Mouse (Mus musculus) heart, adult 2 months (tissue): ENCODE measurements around the gene Fkbp3. TPM values are rescaled to one million over a fixed set of nuclear protein-coding genes. Genes with fewer than 3 reads are reported as not detected.
A peak's percentile ranks its signal among the peaks of the same experiment; 100 is the strongest.

Source experiments
- DNase-seq, 2 experiments: peaks; one replicate each; pipeline ENCODE4 v3.0.0; 2021
- H3K27ac ChIP-seq: fragments of 200-600 bp; 2 replicates; pipeline ENCODE4 v1.8.1; 2022
- H3K27me3 ChIP-seq: fragments of 200-500 bp; 2 replicates; pipeline ENCODE4 v1.6.1; 2012; ENCODE audit warnings: mild to moderate bottlenecking, low read length, inconsistent platforms, mixed read lengths; ENCODE audit not compliant: control insufficient read depth, insufficient read depth
- H3K36me3 ChIP-seq: fragments of 200-500 bp; 2 replicates; pipeline ENCODE4 v1.6.1; 2012; ENCODE audit warnings: low read length, inconsistent platforms; ENCODE audit not compliant: control insufficient read depth, insufficient read depth
- H3K4me1 ChIP-seq: fragments of 200-500 bp; 2 replicates; pipeline ENCODE4 v1.6.1; 2011; ENCODE audit warnings: low read length; ENCODE audit not compliant: control insufficient read depth, insufficient read depth
- H3K4me3 ChIP-seq: fragments of 200-600 bp; 2 replicates; pipeline ENCODE4 v1.8.1; 2022
- H3K79me2 ChIP-seq: fragments of 200-500 bp; replicated peaks from 2 replicates; pipeline ENCODE4 v1.6.1; 2012; ENCODE audit warnings: mild to moderate bottlenecking, inconsistent platforms, low read length, moderate library complexity, mixed read lengths; ENCODE audit not compliant: control insufficient read depth, insufficient read depth
- H3K9ac ChIP-seq: fragments of 200-500 bp; 2 replicates; pipeline ENCODE4 v1.6.1; 2012; ENCODE audit warnings: low read depth, mild to moderate bottlenecking, control low read depth, inconsistent platforms, low read length, mixed read lengths
- CTCF ChIP-seq: fragments of 200-600 bp; IDR thresholded peaks from 2 replicates; pipeline ENCODE4 v1.8.1; 2022; ENCODE audit warnings: antibody characterized with exemption, mild to moderate bottlenecking, moderate library complexity
- EP300 ChIP-seq: fragments of 200-500 bp; IDR thresholded peaks from 2 replicates; pipeline ENCODE4 v1.6.1; 2011; ENCODE audit warnings: low read depth, low read length, control low read depth; ENCODE audit not compliant: insufficient read depth
- POLR2A ChIP-seq: fragments of 200-500 bp; IDR thresholded peaks from 2 replicates; pipeline ENCODE4 v1.6.1; 2011; ENCODE audit warnings: mild to moderate bottlenecking, low read depth, low read length, control low read depth; ENCODE audit not compliant: insufficient read depth
- WGBS: fragments of 180-500 bp; shearing (Covaris S2); methylation state at CpG from one replicate; pipeline ENCODE4 v1.1.7; 2018; 5-methylcytosine and 5-hydroxymethylcytosine counted together
- intact Hi-C: fragments of 180-260 bp; cut with DNase I; formaldehyde crosslinking; loops from one replicate; pipeline ENCODE4 v1.15.1; 2025
- polyA plus RNA-seq: library from polyadenylated mRNA; depleted of rRNA; stranded (reverse); fragments of >200 nt; gene quantifications from 2 replicates; pipeline ENCODE4 v1.2.3, GENCODE M21; 2012; rRNA removed
- total RNA-seq, 2 experiments: library from RNA; stranded (reverse); gene quantifications; 2 replicates each; pipeline ENCODE4 v1.2.3; 2021

Fkbp3 gene
- total and polyA plus RNA-seq, 3 experiments = 217 to 248 (median 239) TPM

GRCm38 (mm10) chr12:65035839-65036189 lies 38.0 kb downstream of the Fkbp3 start:
- Histone ChIP-seq H3K4me3 (peak overlapping the region; percentile 96), H3K27ac (peak overlapping the region; percentile 96), H3K27me3 (no peaks in the 10 kb centered on the region), H3K9ac (peak overlapping the region; percentile 10; the same call in 1 of the 2 replicates), H3K79me2 (peaks cover 7% of the 10 kb centered on the region), H3K36me3 (peaks cover 24% of the 10 kb centered on the region), H3K4me1 (peaks cover 11% of the 10 kb centered on the region)
- no peak for DNase-seq
- intact Hi-C loops = loop anchor here (5.0 kb wide), 2 partner anchors 36 to 69 kb away; partner anchors contain the start of genes Fkbp3, Klhl28 and Togaram1
- WGBS = 45% methylated on average over 8 of the region's 8 CpGs
- TF ChIP-seq EP300 (no peak), CTCF (no peak), POLR2A (no peak)

- intact Hi-C loops = no loop called here
- DNase-seq = no peak
- TF ChIP-seq POLR2A (no peak), CTCF (no peak), EP300 (no peak)
- Histone ChIP-seq H3K27ac (no peak overlapping the region), H3K36me3 (peaks cover 4% of the 10 kb centered on the region; the same call in 1 of the 2 replicates), H3K79me2 (no peaks in the 10 kb centered on the region), H3K4me3 (no peak overlapping the region), H3K9ac (no peak overlapping the region), H3K4me1 (no peaks in the 10 kb centered on the region), H3K27me3 (no peaks in the 10 kb centered on the region)
- 98% methylated on average over 6 of the region's 6 CpGs for WGBS
Observed at GRCm38 (mm10) chr12:65022842-65023241, 51.0 kb downstream of the Fkbp3 start.

Other genes starting within 250 kb of the Fkbp3 start
- gene Gm527, start 156.1 kb downstream of the Fkbp3 start, total RNA-seq = 1 to 10 TPM; 3.0 TPM
- 1.5 and 2.5 TPM in 2 replicates for gene Gm527, start 156.1 kb downstream of the Fkbp3 start, polyA plus RNA-seq
- gene Klhl28, start 108.5 kb downstream of the Fkbp3 start, total RNA-seq = 10 to 100 TPM; 11.0 to 11.6 TPM
- gene Klhl28, start 108.5 kb downstream of the Fkbp3 start, polyA plus RNA-seq = 3.2 and 6.9 TPM in 2 replicates
- gene Togaram1, start 108.2 kb downstream of the Fkbp3 start, total RNA-seq = 1 to 10 TPM; 9.7 to 10.0 TPM
- gene Togaram1, start 108.2 kb downstream of the Fkbp3 start, polyA plus RNA-seq = 2.6 and 5.9 TPM in 2 replicates
- gene Prpf39, start 37.7 kb downstream of the Fkbp3 start, total RNA-seq = 10 to 100 TPM; 11.1 to 12.9 TPM
- 6.2 and 11.9 TPM in 2 replicates for gene Prpf39, start 37.7 kb downstream of the Fkbp3 start, polyA plus RNA-seq
- gene Fancm, start 1.6 kb upstream of the Fkbp3 start, total RNA-seq = 1 to 10 TPM; 2.0 to 3.5 TPM
- 0.96 and 0.97 TPM in 2 replicates for gene Fancm, start 1.6 kb upstream of the Fkbp3 start, polyA plus RNA-seq
- gene Mis18bp1, start 98.6 kb upstream of the Fkbp3 start, total RNA-seq = 1 to 10 TPM in 1 of 2 experiments, under 1 TPM in 1; 0.23 to 1.1 TPM
- gene Mis18bp1, start 98.6 kb upstream of the Fkbp3 start, polyA plus RNA-seq = 0.02 and 0.09 TPM in 2 replicates
- gene Wdr20rt, start 151.5 kb upstream of the Fkbp3 start, total RNA-seq = not detected
- gene Wdr20rt, start 151.5 kb upstream of the Fkbp3 start, polyA plus RNA-seq = not detected in 2 replicates